Mouse (Mus musculus): ENCODE measurements at regions not wholly inside any gene's neighbourhood (a gene's known extent, or its start where the extent isn't known, plus 50 kb on each side); places are given as distances from the start of the nearest gene placed in this dataset.

DNA sequence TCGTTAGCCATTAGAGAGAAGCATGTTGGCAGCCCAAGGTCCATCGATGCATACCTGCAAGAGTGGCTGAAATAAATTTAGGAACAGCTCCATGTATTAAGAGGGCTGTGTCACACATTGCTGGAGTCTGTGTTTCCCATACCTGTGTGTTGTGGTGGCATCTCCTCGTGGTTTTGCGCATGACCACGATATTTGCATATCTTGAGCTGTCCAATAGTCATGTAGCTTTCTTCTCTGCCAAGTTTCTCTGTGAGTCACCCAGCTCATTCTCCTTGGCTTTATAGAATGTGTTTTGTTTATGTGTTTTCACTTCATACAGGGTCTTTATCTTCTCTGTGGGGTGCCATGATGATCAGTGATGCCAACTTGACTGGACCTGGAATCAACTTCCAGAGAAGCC lies 53.0 kb upstream of the 1700016C15Rik start:
- TF ChIP-seq CTCF (IDR thresholded peaks at IDR 0.05; ENCODE audit: control insufficient read depth, insufficient read depth, insufficient replicate concordance, low read depth, low read length) = no peak
- TF ChIP-seq POLR2A (IDR thresholded peaks at IDR 0.05; ENCODE audit: control insufficient read depth, low read depth, low read length) = no peak

Measured in testis, adult 2 months (tissue).